Mouse (Mus musculus) midbrain, embryonic 12.5 days (tissue): ENCODE measurements around the gene Tut4. TPM values are rescaled to one million over a fixed set of nuclear protein-coding genes. Genes with fewer than 3 reads are reported as not detected.
A peak's percentile ranks its signal among the peaks of the same experiment; 100 is the strongest.

Experiments
- ATAC-seq: fragments of 200-750 bp; cut with Nextera tagmentation; 2 replicates; pipeline ENCODE4 v1.8.0; 2017; ENCODE audit warnings: low read depth, moderate TSS enrichment, moderate library complexity; ENCODE audit not compliant: low FRiP score
- H3K27ac ChIP-seq: fragments of 300-500 bp; sonication (generic); replicated peaks from 2 replicates; pipeline ENCODE4 v1.5.1; 2016; ENCODE audit warnings: mild to moderate bottlenecking
- H3K27me3 ChIP-seq: fragments of 300-500 bp; sonication (generic); 2 replicates; pipeline ENCODE4 v1.6.1; 2016; ENCODE audit warnings: mild to moderate bottlenecking
- H3K36me3 ChIP-seq: fragments of 300-500 bp; sonication (generic); 2 replicates; pipeline ENCODE4 v1.6.1; 2016
- H3K4me1 ChIP-seq: fragments of 300-500 bp; sonication (generic); 2 replicates; pipeline ENCODE4 v1.6.1; 2016
- H3K4me2 ChIP-seq: fragments of 300-500 bp; sonication (generic); replicated peaks from 2 replicates; pipeline ENCODE4 v1.6.1; 2016; ENCODE audit warnings: mild to moderate bottlenecking, moderate library complexity
- H3K4me3 ChIP-seq: fragments of 300-500 bp; sonication (generic); 2 replicates; pipeline ENCODE4 v1.5.1; 2016; ENCODE audit warnings: mild to moderate bottlenecking
- H3K9ac ChIP-seq: fragments of 300-500 bp; sonication (generic); replicated peaks from 2 replicates; pipeline ENCODE4 v1.6.1; 2016; ENCODE audit warnings: mild to moderate bottlenecking, moderate library complexity
- H3K9me3 ChIP-seq: fragments of 300-500 bp; sonication (generic); 2 replicates; pipeline ENCODE4 v1.6.1; 2016; ENCODE audit warnings: mild to moderate bottlenecking
- WGBS: fragments of 180-500 bp; shearing (Covaris S2); methylation state at CpG from one replicate; pipeline ENCODE4 v1.1.7; 2016; 5-methylcytosine and 5-hydroxymethylcytosine counted together
- polyA plus RNA-seq: library from polyadenylated mRNA; unstranded; fragments of >200 nt; fragmentation: Nextera tagmentation; extraction: Ambion mirVana; gene quantifications from 2 replicates; pipeline ENCODE4 v1.2.1, GENCODE M21; 2016

Gene Tut4
- polyA plus RNA-seq, 1 experiment from 2014 or later, result 102 TPM

DNA sequence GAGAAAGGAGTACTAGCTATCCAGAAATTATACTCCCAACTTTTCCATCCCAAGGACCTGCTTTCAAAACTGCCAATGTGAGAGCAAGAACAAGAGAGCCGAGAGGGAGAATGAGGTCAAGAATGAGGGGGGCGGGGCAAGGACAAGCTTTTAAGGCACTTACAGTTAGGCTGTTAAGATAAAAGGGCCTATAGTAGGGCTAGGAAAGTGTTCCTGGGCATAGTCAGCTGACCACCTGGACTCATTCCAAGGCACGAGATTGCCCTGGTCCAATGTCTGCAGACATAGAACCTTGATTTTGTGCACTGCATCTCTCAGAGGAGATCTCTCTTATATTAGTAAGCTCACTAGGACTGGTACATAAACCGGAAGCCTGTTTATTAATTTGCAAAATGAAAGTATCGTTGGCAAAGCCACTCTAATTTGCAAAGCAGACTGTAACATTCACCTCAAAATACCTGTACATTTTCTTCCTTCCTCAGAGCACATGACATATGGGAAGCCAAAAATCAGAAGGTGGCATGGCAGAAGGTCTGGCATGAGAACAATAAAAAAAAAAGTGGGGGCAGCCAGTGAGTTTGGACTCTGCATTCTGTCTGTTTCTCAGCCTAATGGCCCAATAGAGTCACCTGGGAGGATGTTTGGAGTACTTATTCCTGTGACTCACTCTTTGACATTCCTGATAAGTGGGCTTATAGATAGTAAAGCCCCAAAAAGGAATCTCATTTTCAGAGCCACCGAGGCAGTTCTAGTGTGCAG, 21.0 kb upstream of the Tut4 start:
- Histone ChIP-seq H3K9me3 (no peaks in the 10 kb centered on the region), H3K27me3 (no peaks in the 10 kb centered on the region), H3K4me3 (no peak overlapping the region), H3K9ac (no peak overlapping the region), H3K4me2 (no peak overlapping the region), H3K36me3 (no peaks in the 10 kb centered on the region), H3K27ac (no peak overlapping the region), H3K4me1 (peaks cover 8% of the 10 kb centered on the region)
- ATAC-seq, result no peak
- WGBS, result 77% methylated on average over 6 of the region's 6 CpGs

GRCm38 (mm10) chr4:108448091-108448490, 11.1 kb upstream of the Tut4 start:
- H3K4me3 ChIP-seq, result no peak overlapping the region
- 77% methylated on average over 7 of the region's 7 CpGs for WGBS
- no peaks in the 10 kb centered on the region for H3K9me3 ChIP-seq
- no peaks in the 10 kb centered on the region for H3K27me3 ChIP-seq
- H3K9ac ChIP-seq, result no peak overlapping the region
- no peaks in the 10 kb centered on the region for H3K36me3 ChIP-seq
- no peak overlapping the region for H3K27ac ChIP-seq
- no peak for ATAC-seq
- no peak overlapping the region for H3K4me2 ChIP-seq
- H3K4me1 ChIP-seq, result no peaks in the 10 kb centered on the region

DNA sequence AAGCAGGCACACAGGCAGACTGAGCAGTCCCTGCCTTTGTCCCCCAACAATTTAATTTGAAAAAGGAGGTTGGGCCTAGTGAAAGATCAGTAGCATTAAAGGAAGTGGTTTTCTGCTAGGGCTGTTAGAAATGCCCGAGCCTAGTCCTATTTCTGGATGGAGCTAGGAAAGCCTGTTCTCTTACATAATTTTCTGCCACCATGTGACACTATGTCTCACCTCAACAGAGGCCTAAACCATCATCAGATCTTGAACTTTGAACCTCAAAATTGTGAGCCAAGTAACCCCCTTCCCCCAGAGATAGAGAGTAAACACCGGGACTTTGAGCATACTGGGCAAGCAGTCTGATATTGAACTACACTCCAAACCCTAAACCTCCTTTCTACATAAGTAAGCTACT, 3.2 kb upstream of the Tut4 start:
- WGBS, result 87% methylated on average over 2 of the region's 2 CpGs

GRCm38 (mm10) chr4:108458201-108458741, 955 bp upstream of the Tut4 start:
- H3K9ac ChIP-seq, result peak overlapping the region; percentile 99
- H3K36me3 ChIP-seq, result peaks cover 7% of the 10 kb centered on the region; the same call in 1 of the 2 replicates
- peak overlapping the region; percentile 99; the same call in 1 of the 2 replicates for H3K4me3 ChIP-seq
- no peak for ATAC-seq
- 35% methylated on average over 5 of the region's 5 CpGs for WGBS
- H3K9me3 ChIP-seq, result no peaks in the 10 kb centered on the region
- peak overlapping the region; percentile 99 for H3K27ac ChIP-seq
- no peaks in the 10 kb centered on the region for H3K27me3 ChIP-seq
- H3K4me2 ChIP-seq, result peak overlapping the region; percentile 73
- peaks cover 13% of the 10 kb centered on the region for H3K4me1 ChIP-seq

More for the DNA sequence above, 3.2 kb upstream of the Tut4 start:
- ATAC-seq, result no peak
- Histone ChIP-seq H3K27ac (no peak overlapping the region), H3K4me3 (no peak overlapping the region), H3K4me2 (no peak overlapping the region), H3K9me3 (no peaks in the 10 kb centered on the region), H3K9ac (no peak overlapping the region), H3K27me3 (no peaks in the 10 kb centered on the region), H3K4me1 (peaks cover 9% of the 10 kb centered on the region), H3K36me3 (no peaks in the 10 kb centered on the region)

GRCm38 (mm10) chr4:108460156-108460923, 1.1 kb downstream of the Tut4 start:
- Histone ChIP-seq H3K9me3 (no peaks in the 10 kb centered on the region), H3K4me2 (peak overlapping the region; percentile 73), H3K4me1 (peaks cover 13% of the 10 kb centered on the region), H3K27me3 (no peaks in the 10 kb centered on the region), H3K27ac (peak overlapping the region; percentile 99), H3K36me3 (peaks cover 7% of the 10 kb centered on the region; the same call in 1 of the 2 replicates), H3K9ac (peak overlapping the region; percentile 99), H3K4me3 (peak overlapping the region; percentile 99)
- WGBS, result under 1% methylated on average over 58 of the region's 59 CpGs
- peak; percentile 59 for ATAC-seq

GRCm38 (mm10) chr4:108461262-108461903, 2.2 kb downstream of the Tut4 start:
- ATAC-seq, result no peak
- no peaks in the 10 kb centered on the region for H3K9me3 ChIP-seq
- H3K27me3 ChIP-seq, result no peaks in the 10 kb centered on the region
- no peak overlapping the region for H3K27ac ChIP-seq
- H3K36me3 ChIP-seq, result peaks cover 7% of the 10 kb centered on the region; the same call in 1 of the 2 replicates
- H3K4me3 ChIP-seq, result peak overlapping the region; percentile 99
- H3K4me1 ChIP-seq, result peaks cover 13% of the 10 kb centered on the region
- H3K4me2 ChIP-seq, result peak overlapping the region; percentile 73
- WGBS, result 75% methylated on average over 5 of the region's 5 CpGs
- H3K9ac ChIP-seq, result peak overlapping the region; percentile 99; the same call in 1 of the 2 replicates

DNA sequence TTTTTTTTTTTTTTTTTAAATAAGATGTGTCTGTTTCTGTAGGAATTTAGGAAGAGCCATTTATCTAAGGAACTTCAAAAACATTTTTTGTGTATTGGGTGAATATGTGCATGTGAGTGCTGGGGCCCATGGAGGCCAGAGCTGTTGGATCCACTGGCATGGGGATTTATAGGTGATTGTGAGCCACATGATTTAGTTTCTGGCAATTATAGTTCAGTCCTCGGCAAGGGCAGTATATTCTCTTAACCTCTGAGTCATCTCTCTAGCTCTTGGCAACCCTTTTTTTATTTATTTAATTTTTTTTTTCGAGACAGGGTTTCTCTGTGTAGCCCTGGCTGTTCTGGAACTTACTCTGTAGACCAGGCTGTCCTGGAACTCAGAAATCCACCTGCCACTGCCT, 14.4 kb downstream of the Tut4 start:
- Histone ChIP-seq H3K9me3 (no peaks in the 10 kb centered on the region), H3K27me3 (no peaks in the 10 kb centered on the region), H3K4me3 (no peak overlapping the region), H3K9ac (no peak overlapping the region), H3K36me3 (no peaks in the 10 kb centered on the region), H3K4me1 (no peaks in the 10 kb centered on the region), H3K27ac (no peak overlapping the region), H3K4me2 (no peak overlapping the region)
- no peak for ATAC-seq
- WGBS, result 92% methylated on average over 2 of the region's 2 CpGs

DNA sequence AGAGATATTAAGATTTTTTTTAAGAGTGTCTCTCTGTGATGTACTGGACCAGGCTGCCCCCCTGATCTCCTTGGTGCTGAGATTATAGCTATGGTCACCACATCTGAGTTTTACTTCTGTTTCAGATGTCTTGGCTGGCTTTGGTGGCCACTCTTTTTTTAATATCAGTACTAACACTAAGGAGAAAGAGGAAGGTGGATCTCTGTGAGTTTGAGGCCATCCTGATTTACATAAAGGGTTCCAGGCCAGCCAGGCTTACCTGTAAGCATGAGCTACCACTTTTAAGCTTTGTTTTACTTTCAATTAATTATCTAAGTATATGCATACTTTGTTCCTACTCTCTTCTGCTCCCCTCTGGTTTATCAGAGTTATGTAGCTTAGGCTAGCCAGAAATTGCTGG, 23.6 kb downstream of the Tut4 start:
- H3K4me3 ChIP-seq, result no peak overlapping the region
- no peaks in the 10 kb centered on the region for H3K9me3 ChIP-seq
- H3K4me2 ChIP-seq, result no peak overlapping the region
- no peak for ATAC-seq
- no peaks in the 10 kb centered on the region for H3K4me1 ChIP-seq
- peaks cover 48% of the 10 kb centered on the region for H3K36me3 ChIP-seq
- H3K9ac ChIP-seq, result no peak overlapping the region
- H3K27me3 ChIP-seq, result no peaks in the 10 kb centered on the region
- no peak overlapping the region for H3K27ac ChIP-seq

DNA sequence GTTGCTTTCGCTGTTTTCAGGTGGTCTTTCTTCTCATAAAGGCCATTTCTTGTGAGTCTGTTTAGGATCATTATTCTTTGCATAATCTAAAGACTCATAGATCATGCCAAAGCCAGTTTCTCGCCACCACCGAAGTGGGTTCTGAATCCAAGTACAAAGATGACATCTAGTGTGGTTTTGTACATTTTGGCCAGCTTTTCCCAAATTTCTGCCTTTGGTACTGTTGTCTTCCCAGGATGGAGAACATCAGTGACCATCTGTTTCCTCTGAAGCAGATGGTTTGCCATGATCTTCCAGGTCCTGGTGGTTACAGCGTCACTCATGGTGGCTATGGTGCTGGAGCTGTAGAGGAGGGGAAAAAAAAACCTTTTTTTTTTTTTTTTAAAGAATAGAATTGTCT, 25.0 kb downstream of the Tut4 start:
- Histone ChIP-seq H3K9me3 (no peaks in the 10 kb centered on the region), H3K27ac (no peak overlapping the region), H3K4me1 (no peaks in the 10 kb centered on the region), H3K4me3 (no peak overlapping the region), H3K4me2 (no peak overlapping the region), H3K36me3 (peaks cover 51% of the 10 kb centered on the region), H3K27me3 (no peaks in the 10 kb centered on the region), H3K9ac (no peak overlapping the region)
- 97% methylated on average over 4 of the region's 4 CpGs for WGBS
- no peak for ATAC-seq

- Histone ChIP-seq H3K4me1 (no peaks in the 10 kb centered on the region), H3K27me3 (no peaks in the 10 kb centered on the region), H3K9ac (no peak overlapping the region), H3K4me3 (no peak overlapping the region), H3K4me2 (no peak overlapping the region), H3K9me3 (no peaks in the 10 kb centered on the region), H3K36me3 (peaks cover 57% of the 10 kb centered on the region), H3K27ac (no peak overlapping the region)
- 90% methylated on average over 2 of the region's 2 CpGs for WGBS
- ATAC-seq, result no peak
Observed at GRCm38 (mm10) chr4:108503023-108503422, 43.8 kb downstream of the Tut4 start.

GRCm38 (mm10) chr4:108539701-108540100, 80.5 kb downstream of the Tut4 start:
- no peak overlapping the region for H3K4me2 ChIP-seq
- H3K27ac ChIP-seq, result no peak overlapping the region
- WGBS, result 92% methylated on average over 2 of the region's 2 CpGs
- H3K36me3 ChIP-seq, result peaks cover 11% of the 10 kb centered on the region
- H3K27me3 ChIP-seq, result no peaks in the 10 kb centered on the region
- H3K9me3 ChIP-seq, result no peaks in the 10 kb centered on the region
- ATAC-seq, result no peak
- no peaks in the 10 kb centered on the region for H3K4me1 ChIP-seq
- no peak overlapping the region for H3K9ac ChIP-seq
- H3K4me3 ChIP-seq, result no peak overlapping the region

- ATAC-seq, result no peak
- 91% methylated on average over 1 of the region's 1 CpGs for WGBS
- no peak overlapping the region for H3K4me3 ChIP-seq
- H3K36me3 ChIP-seq, result peaks cover 82% of the 10 kb centered on the region
- no peaks in the 10 kb centered on the region for H3K9me3 ChIP-seq
- no peaks in the 10 kb centered on the region for H3K4me1 ChIP-seq
- H3K9ac ChIP-seq, result no peak overlapping the region
- H3K4me2 ChIP-seq, result no peak overlapping the region
- H3K27me3 ChIP-seq, result no peaks in the 10 kb centered on the region
- no peak overlapping the region for H3K27ac ChIP-seq
Observed at GRCm38 (mm10) chr4:108565026-108565425, 105.8 kb downstream of the Tut4 start.
